Mouse (Mus musculus) liver (tissue): ENCODE measurements at regions not wholly inside any gene's neighbourhood (a gene's known extent, or its start where the extent isn't known, plus 50 kb on each side); places are given as distances from the start of the nearest gene placed in this dataset.

Experiments
- DNase-seq: peaks from one replicate; pipeline ENCODE4 v3.0.0-alpha.2; 2020; ENCODE audit warnings: mixed read lengths

GRCm38 (mm10) chr13:97651761-97652160 lies 108.7 kb downstream of the Gm10260 start:
- DNase-seq = no peak

DNA sequence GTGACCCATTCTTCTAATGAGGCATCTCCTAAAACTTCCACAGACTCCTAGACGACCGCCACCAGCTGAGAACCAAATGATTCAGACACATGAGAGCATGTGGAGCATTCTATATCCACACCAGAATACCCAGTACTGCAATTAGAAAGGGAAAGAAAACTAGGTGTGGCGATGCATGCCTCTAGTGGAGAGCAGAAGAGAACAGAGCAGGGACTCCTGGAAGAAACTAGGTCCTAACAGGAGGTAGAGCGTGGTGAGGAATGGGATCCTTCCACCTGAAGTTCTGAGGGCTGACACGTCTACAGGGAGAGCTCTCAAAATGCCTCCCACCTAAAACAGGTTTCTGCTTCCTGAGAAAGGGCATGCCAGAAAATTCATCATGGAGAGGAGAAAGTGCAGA lies 109.3 kb downstream of the Gm10260 start:
- no peak for DNase-seq

- DNase-seq = no peak
These were observed 110.2 kb downstream of the Gm10260 start for GRCm38 (mm10) chr13:97650191-97650590.

DNA sequence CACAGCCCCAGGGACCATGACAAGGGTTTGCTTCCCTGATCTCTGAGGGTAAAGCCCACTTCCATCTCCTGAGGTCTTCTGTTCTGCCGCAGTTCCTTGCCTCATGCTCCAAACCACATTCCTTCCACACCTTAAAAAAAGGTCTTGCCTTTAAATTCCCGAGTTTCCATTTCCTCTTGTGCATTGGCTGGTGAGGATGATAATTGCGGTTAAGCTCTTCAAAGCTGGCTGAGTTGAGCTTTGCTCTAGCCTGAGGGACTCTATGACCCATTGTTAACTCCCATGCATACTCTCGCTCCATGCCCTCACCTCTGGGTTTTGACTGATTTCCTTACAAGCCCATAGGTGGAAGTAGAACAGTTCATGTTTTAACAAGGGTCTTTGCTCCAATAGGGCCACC lies 112.9 kb downstream of the Gm10260 start:
- DNase-seq = no peak

DNA sequence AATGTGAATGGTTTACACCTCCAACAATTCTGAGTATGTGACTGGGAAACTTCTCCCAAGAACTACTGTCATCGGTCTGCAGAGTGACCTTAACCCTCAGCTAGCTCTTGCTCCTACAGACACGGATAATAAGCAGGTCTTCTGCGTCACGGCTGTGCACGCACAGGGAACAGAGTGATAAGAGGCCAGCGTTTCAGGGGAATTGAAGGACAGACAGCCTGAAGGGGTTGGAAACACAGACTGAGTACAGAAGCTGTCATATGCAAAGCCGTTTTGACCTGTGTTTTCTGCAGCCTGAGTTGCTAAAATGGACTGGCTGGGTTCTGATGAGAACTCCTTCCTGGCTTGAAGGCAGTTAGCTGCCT lies 114.4 kb downstream of the Gm10260 start:
- DNase-seq = no peak

- DNase-seq = no peak
These were observed 115.1 kb downstream of the Gm10260 start for GRCm38 (mm10) chr13:97645107-97646020.

DNA sequence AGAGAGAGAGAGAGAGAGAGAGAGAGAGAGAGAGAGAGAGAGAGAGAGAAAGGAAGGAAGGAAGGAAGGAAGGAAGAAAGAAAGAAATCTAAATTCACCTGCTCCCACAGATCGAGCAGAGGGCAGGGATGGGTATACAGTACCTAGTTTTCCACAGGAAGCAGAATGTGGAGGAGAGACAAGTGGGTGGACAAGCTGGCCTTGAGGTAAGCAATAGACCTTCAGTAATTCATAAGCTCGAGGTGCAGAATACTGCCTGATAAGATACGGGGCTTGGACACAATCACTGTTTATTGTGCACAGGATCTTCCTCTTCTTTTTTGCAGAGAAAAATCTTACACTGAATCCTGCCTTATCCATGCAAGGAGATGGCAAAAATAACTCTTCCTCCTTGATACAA lies 120.2 kb downstream of the Gm10260 start:
- no peak for DNase-seq

GRCm38 (mm10) chr13:97639656-97640055 lies 120.8 kb downstream of the Gm10260 start:
- no peak for DNase-seq

- no peak for DNase-seq
These were observed 121.9 kb downstream of the Gm10260 start for GRCm38 (mm10) chr13:97638457-97639088.

GRCm38 (mm10) chr13:97637506-97637905 lies 122.9 kb downstream of the Gm10260 start:
- no peak for DNase-seq

DNA sequence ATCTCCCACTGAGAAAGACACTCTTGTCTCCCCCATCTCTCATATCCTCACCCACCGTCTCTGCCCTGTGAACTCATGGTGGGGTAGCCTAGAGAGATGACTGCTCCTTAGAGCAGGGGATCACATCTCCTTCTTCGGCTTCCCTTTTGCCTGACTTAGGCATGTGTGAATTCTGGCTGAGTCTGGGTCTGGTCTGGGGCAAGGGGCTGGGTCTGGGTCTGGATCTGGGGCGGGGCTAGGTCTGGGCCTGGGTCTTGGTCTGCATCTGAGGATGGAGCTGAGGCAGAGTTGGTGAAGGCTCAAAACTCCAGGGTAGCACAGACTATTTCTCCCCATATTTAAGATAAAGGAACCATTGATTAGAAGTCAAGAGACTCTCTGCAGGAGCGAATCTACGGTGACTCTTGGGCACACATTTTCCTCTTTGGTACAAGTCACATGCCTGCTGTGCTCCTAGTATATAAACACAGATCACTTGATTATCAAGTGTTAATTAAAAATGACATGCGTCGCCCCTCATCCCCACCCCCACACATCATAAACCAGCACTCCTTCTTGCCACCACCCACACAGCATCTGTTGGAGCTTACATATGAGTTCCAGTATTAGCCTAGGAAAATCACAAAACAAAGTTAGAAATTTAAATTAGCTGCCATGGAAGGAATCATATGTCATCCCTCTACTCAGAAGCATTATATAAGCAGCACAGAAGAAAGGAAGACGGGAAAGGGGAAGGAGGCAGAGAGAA lies 126.2 kb downstream of the Gm10260 start:
- DNase-seq = no peak

DNA sequence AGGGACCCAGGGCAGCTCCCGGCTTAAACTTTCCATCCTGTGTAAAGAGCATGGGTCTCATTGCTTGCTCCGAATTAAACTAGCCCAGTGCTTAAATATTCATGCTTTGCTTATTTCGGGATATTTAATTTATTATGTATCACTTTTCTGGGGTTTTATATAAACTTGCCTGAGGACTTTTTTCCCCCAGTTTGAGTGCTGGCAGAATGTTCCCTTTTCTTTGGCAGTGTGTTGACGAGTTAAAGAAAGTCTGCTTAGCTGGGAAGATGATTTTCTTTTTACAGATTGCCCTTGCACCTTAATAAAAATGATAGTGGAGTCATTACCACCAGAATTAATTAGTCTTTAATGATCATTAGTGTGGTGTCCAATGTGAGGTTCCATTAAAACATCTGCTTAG lies 126.9 kb downstream of the Gm10260 start:
- no peak for DNase-seq

DNA sequence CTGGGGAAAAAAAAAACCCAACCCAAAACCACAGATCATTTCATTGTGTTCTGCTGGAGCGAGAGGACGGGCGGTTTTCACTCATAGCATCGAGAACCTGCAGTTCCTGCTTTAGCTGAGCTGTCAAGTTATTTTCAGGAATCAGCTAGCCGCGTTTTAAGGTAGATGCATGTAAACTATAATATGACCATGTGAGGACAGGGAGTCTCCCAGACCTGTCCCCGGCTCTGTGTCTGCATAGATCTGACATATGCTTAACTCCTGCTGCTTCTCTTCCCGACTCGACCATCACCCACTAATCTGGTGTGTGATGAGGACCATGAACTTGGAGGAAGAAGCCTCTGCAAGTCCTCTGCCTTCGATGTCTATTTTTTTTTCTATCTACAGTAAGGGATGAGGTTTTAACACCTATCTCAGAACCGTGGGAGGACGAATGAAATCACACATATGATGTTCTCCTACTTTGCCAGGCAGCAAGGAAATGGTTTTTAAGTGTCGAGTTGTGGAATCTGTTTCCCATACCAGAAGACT lies 128.5 kb downstream of the Gm10260 start:
- no peak for DNase-seq

DNA sequence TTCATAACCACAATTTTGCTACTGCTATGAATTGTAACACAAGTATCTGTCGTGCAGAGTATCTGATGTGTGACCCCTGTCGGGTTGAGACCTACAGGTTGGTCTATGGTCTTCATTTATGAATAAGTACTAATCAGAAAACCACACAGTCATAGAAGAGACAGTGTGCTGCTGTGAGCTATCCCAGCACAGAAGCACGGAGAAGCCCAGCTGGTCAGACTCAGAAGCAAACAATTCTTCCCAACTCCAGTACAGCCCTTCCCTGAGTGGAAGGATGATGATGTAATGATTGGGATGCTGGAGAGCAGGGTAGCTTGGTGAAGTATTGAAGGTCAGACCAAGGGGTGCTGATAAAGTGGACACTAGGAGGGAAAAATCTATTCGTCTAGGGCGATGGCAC lies 129.5 kb downstream of the Gm10260 start:
- DNase-seq = no peak

- no peak for DNase-seq
These were observed 131.8 kb downstream of the Gm10260 start for GRCm38 (mm10) chr13:97628608-97629007.

- no peak for DNase-seq
These were observed 133.2 kb downstream of the Gm10260 start for GRCm38 (mm10) chr13:97627247-97627646.

GRCm38 (mm10) chr13:97626786-97627185 lies 133.6 kb downstream of the Gm10260 start:
- DNase-seq = no peak

- no peak for DNase-seq
These were observed 134.3 kb downstream of the Gm10260 start for GRCm38 (mm10) chr13:97626116-97626515.

GRCm38 (mm10) chr13:97625391-97625790 lies 135.0 kb downstream of the Gm10260 start:
- no peak for DNase-seq

GRCm38 (mm10) chr13:97618190-97618586 lies 142.2 kb downstream of the Gm10260 start:
- DNase-seq = no peak

GRCm38 (mm10) chr13:97617511-97618189 lies 142.8 kb downstream of the Gm10260 start:
- peak; percentile 16 for DNase-seq

- DNase-seq = no peak
These were observed 143.5 kb downstream of the Gm10260 start for GRCm38 (mm10) chr13:97616919-97617318.
